Mouse (Mus musculus): ENCODE results near the gene A930017K11Rik.

A930017K11Rik gene

GRCm38 (mm10) chr17:25951803-25952623 lies at the start of gene A930017K11Rik:
A930017K11Rik (minus strand) TSS chr17:25952565.
- DNase-seq (ENCODE audit: low spot score in 2 of 2): no peak

DNA sequence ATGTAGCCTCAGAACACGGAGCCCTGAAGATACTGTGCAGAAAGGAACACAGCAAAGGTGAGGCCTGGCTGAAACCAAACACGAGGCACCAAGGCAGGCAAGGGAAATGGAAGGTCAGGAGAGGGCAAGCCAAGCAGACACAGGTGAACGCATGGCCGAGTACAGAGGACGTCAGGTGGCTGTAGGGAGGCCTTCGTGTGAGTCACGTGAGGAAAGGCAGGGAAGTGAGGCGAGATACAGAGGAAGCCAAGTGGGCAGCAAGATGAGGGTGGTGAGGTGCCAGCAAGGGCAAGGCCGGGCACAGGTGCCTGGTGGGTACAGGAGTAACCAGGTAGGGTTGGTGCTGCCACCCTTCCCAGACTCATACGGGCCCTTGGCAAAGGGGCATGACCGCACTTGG lies 46.1 kb upstream of the A930017K11Rik start:
- DNase-seq (ENCODE audit: low spot score in 2 of 2): no peak

DNA sequence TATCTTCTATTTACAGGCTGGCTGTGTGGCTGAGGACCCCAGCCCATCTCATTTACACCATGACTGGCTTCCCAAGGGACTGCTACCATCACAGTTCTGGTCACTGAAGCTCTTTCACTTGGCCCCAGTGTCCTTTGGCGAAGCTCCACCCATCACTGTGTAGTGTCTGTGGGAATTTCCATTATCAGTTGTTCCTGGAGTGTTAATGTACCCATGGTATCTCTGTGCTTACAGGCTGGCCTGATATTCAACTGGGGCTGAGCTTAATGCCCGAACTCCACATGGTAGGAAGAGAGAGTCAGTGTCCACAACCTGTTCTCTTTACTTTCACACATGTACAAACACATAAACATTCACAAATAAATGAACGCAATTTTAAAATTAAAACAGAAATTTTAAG lies 41.1 kb upstream of the A930017K11Rik start:
- DNase-seq (ENCODE audit: low spot score in 2 of 2): no peak

DNA sequence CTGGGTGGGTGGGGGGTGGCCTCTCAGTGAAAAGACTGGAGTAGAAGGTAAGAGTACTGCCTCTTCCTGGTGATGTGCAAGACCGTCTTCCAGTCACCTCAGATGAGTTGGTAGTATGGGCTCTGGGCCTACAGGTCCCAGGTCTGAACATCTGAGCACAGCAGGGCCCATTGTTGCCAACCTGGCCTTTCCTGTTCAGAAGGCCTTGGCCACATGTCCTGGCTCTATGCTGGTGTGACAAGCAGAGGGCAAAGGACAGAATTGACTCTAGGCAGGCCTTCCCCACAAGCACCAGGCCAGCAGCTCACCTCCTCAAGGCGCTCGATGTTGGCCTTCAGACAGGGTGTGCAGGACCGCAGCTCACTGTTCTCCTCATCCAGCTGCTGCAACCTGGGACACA lies 39.9 kb upstream of the A930017K11Rik start:
- no peak for DNase-seq (ENCODE audit: low spot score in 2 of 2)

DNA sequence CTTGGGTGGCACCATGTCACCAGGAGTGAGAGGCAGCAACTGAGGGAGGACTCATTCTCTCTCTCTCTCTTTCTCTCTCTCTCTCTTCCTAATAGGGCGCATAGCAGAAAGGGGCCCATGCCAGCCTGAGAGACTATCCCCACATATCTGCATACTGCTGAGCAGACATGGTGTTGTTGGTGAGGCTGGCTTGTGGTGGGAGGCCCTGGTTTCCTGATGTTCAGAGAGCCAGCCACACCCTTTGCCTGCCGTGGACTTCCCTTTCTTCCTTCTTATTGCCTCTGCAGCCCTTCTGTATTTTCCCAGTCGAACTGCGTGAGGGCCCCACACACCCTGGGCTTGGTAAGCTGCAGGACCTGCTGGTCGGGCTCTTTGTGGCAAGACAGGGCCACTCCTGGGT lies 38.0 kb upstream of the A930017K11Rik start:
- no peak for DNase-seq (ENCODE audit: low spot score in 2 of 2)

GRCm38 (mm10) chr17:25985306-25986294 lies 33.2 kb upstream of the A930017K11Rik start, which contains the start of gene Capn15:
Capn15 (minus strand) TSS chr17:25985796.
- DNase-seq (ENCODE audit: low spot score in 2 of 2): peak; percentile 90 to 91

DNA sequence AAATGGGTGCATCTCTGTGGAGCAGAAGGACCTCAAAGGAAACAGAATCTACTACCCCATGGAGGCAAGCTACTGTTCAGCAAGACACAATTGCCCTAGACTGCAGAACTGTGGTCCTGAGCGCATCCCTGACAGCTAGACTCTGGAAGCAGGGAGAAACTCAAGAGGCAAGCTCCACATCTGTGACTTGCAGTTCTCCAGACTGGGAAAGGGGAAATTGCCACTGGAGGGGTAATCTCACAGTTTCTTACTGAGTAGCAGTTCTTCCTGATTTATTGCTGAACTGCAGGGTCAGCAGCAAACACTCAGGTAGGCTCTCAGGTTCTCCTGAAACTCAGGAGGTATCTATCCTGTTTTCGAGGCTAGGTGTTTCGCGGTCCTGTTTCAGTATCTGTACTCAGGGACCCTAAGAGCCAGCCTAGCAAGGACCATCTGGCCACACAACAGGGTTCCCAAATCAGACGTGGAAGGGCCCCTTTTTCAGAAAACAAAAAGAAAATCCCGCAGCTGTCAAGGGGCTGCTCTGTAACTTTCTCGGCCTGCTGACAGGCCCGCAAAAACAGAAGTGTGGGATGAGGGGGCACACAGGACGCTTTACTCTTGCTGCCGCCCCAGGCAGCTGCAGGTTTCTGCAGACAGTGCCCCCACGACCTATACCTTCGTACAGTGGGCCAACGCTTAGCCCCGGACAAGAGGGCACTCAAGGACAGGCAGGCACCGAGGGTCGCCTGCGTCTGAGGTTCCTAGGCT lies 32.4 kb upstream of the A930017K11Rik start:
- no peak for DNase-seq (ENCODE audit: low spot score in 2 of 2)

- DNase-seq (ENCODE audit: low spot score in 2 of 2): no peak
Observed at GRCm38 (mm10) chr17:25984066-25984465, 31.7 kb upstream of the A930017K11Rik start.

DNA sequence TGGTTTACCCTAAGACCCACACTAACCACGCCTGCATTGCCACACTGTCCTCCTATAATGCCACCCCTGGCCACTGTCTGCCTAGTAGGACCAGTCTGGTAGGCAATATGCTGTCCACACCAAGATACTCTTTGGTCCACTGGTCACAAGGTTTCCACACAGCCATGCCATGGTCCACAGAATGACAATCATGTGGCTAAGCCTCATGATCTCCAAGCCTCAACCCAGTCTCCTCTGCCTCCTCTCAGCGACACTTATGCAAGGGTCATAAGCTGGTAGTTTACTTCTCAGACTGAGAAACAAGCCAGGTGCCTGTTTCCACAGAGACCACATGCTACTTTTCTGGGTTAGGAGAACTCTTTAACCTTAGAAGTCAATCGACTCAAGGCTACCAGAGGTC lies 30.5 kb upstream of the A930017K11Rik start:
- no peak for DNase-seq (ENCODE audit: low spot score in 2 of 2)

DNA sequence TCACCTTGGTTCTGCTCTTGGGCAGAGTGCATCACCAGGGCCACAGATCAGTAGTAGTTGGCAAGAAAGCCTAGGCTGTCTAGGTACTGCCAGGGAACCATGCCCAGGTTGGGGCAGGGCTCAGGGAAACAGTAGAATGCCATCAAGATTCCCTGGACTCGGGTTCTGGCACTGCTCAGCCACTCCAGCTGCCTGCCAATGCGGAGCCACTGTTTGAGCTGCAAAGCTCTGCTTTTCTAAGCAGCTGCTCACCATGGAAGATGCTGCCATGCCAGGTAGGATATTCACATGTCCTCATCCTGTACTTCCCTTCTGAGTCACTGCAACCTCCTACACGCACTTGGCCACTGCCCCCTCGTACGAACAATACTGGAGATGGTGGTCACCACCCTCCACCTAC lies 28.5 kb upstream of the A930017K11Rik start:
- DNase-seq (ENCODE audit: low spot score in 2 of 2): no peak

DNA sequence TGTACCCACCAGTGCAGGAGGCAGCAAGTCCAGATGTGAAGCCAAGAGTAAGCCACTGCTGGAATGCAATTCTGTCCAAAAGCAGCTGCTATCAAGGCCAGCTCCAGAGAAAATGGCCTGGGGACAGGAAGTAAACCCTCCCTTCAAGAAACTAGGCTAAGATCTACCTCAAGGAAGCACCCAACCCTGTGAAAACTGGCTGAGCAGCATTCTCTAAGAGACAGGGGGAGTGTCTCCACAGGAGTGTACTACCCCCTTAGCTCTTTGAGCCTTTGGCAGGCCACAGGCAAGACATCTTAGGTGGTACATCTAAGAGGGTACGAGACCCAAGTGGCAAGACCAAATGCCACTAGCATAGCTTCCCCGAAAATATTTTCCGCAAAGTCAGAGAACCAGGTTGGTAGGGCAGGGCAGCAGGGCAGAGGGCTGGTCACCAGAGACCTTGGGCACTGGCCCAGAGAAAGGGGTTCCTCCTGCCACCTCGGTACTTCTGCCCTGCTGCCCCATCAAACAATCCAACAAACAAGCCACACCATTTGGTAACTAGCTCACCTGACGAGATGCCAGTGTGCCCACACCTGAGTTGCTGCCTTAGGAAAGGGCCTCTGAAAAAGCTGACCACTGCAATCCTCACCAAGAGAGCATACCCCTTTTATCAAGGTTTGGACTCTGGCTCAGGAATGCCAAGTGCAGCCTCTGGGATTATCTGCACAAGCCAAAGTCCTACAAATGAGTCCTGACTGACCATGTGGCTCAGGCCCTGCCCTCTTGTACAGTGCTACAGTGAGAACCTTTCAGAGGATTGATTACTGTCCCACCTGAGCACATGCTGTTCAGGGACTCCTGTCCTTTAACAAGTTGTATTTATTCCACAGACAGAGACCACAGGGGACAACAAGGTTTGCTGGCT lies 27.7 kb upstream of the A930017K11Rik start:
- DNase-seq (ENCODE audit: low spot score in 2 of 2): no peak

DNA sequence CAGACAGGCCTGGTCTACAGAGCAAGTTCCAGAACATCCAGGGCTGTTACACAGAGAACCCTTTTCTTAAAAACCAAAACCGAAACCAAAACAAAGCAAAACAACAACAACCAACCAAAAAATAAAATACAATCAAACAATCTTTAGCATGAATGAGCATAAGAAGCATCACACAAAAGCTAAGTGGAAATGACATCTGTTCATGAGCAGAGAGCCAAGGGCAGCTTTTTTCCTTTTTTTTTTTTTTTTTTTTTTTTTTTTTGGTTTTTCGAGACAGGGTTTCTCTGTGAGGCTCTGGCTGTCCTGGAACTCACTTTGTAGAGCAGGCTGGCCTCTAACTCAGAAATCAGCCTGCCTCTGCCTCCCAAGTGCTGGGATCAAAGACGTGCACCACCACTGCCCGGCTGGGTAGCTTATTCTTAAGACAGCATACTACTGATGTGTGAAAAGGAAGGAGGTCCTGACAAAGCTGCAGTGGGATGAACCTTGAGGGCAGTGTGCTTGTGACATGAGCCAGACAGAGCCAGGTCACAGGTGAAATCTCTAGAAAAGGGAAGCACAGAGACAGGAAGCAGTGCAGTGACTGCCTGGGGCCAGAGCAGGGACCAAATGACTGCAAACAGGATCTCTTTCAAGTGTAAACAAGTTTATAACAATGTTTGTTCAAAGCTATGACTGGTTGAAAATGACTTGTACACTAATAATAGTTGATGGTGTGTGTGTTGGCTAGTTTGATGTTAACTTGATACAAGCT lies 18.8 kb upstream of the A930017K11Rik start:
- DNase-seq (ENCODE audit: low spot score in 2 of 2): no peak

GRCm38 (mm10) chr17:25970448-25970847 lies 18.1 kb upstream of the A930017K11Rik start:
- no peak for DNase-seq (ENCODE audit: low spot score in 2 of 2)

- no peak for DNase-seq (ENCODE audit: low spot score in 2 of 2)
Observed at GRCm38 (mm10) chr17:25968176-25968575, 15.8 kb upstream of the A930017K11Rik start.

GRCm38 (mm10) chr17:25967652-25968051 lies 15.3 kb upstream of the A930017K11Rik start:
- DNase-seq (ENCODE audit: low spot score in 2 of 2): no peak

DNA sequence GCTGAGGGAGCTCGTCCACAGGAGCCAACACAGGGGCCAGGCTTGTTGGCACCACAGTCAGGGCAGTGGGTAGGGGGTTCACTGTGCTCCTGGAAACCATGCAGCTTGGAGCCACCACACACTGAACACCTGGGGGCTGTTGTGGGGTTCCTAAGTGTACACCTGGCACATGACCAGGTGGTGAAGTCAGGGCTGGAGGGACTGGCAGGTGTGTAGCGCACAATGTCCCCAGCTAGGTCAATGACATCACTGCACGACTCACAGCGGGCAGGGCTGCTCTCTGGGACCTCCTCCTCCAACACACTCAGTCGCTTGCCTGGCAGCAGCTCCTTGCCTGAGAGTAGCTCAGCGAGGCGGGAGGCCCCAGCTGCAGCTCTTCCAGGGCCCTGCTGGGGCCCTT lies 11.9 kb upstream of the A930017K11Rik start:
- no peak for DNase-seq (ENCODE audit: low spot score in 2 of 2)

DNA sequence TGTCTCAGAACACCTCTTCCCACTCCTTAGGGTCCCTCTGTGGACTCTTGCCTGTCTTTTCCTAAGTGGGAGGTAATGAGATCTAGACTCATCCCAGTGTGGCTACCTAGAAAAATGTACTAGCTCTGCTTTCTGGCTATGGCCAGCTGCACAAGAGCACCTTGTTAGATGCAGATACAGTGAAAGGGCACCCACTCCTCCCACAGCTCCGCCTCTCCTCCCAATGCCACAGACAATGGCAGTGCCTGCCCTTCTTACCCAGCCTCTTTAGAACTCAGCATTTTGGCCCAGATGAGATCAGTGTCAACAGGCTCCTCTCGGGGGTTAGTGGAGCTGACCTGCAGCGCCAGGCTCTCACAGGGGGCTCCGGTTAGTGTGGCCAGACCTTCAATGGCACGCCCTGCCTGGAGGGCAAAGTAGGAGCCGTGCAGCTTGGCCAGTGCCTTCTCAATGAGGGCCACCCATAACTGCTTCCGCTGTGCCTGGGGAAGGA lies 10.1 kb upstream of the A930017K11Rik start:
- DNase-seq (ENCODE audit: low spot score in 2 of 2): no peak

GRCm38 (mm10) chr17:25961566-25961965 lies 9.2 kb upstream of the A930017K11Rik start:
- no peak for DNase-seq (ENCODE audit: low spot score in 2 of 2)

GRCm38 (mm10) chr17:25959630-25960467 lies 7.5 kb upstream of the A930017K11Rik start:
- no peak for DNase-seq (ENCODE audit: low spot score in 2 of 2)
